Mouse (Mus musculus) heart, embryonic 11.5 days (tissue): ENCODE data around the gene Mansc4. TPM values are rescaled to one million over a fixed set of nuclear protein-coding genes. Genes with fewer than 3 reads are reported as not detected.

Experiments used
- ATAC-seq: fragments of 200-750 bp; cut with Nextera tagmentation; replicated peaks from 2 replicates; pipeline ENCODE4 v1.8.0; 2017; ENCODE audit warnings: moderate library complexity; ENCODE audit not compliant: insufficient number of reproducible peaks, low FRiP score, low TSS enrichment
- H3K27ac ChIP-seq: fragments of 300-500 bp; sonication (generic); 2 replicates; pipeline ENCODE4 v1.5.1; 2014; ENCODE audit warnings: mild to moderate bottlenecking, low read depth, low read length
- H3K27me3 ChIP-seq: fragments of 300-500 bp; sonication (generic); 2 replicates; pipeline ENCODE4 v1.6.1; 2014; ENCODE audit warnings: mild to moderate bottlenecking, low read length, mixed read lengths; ENCODE audit not compliant: control insufficient read depth, insufficient read depth
- H3K36me3 ChIP-seq: fragments of 300-500 bp; sonication (generic); 2 replicates; pipeline ENCODE4 v1.6.1; 2014; ENCODE audit warnings: mild to moderate bottlenecking, low read length, moderate library complexity, mixed read lengths; ENCODE audit not compliant: control insufficient read depth, insufficient read depth
- H3K4me1 ChIP-seq: fragments of 300-500 bp; sonication (generic); 2 replicates; pipeline ENCODE4 v1.6.1; 2014; ENCODE audit warnings: low read length; ENCODE audit not compliant: control insufficient read depth, insufficient read depth
- H3K4me2 ChIP-seq: fragments of 300-500 bp; sonication (generic); 2 replicates; pipeline ENCODE4 v1.6.1; 2014; ENCODE audit warnings: mild to moderate bottlenecking, moderate library complexity
- H3K4me3 ChIP-seq: fragments of 300-500 bp; sonication (generic); 2 replicates; pipeline ENCODE4 v1.5.1; 2014; ENCODE audit warnings: low read depth, low read length
- H3K9ac ChIP-seq: fragments of 300-500 bp; sonication (generic); 2 replicates; pipeline ENCODE4 v1.6.1; 2014; ENCODE audit warnings: mild to moderate bottlenecking, low read depth, low read length, moderate library complexity
- H3K9me3 ChIP-seq: fragments of 300-500 bp; sonication (generic); replicated peaks from 2 replicates; pipeline ENCODE4 v1.6.1; 2016; ENCODE audit warnings: low read length; ENCODE audit not compliant: control insufficient read depth
- WGBS: fragments of 180-500 bp; shearing (Covaris S2); extraction: QIAGEN DNeasy Blood & Tissue Kit; methylation state at CpG from one replicate; pipeline ENCODE4 v1.1.7; 2014; ENCODE audit not compliant: insufficient replicate concordance; 5-methylcytosine and 5-hydroxymethylcytosine counted together
- polyA plus RNA-seq: library from polyadenylated mRNA; unstranded; fragments of >200 nt; fragmentation: Nextera tagmentation; extraction: Ambion mirVana; gene quantifications from 2 replicates; pipeline ENCODE4 v1.2.1, GENCODE M21; 2014

Mansc4 gene
- polyA plus RNA-seq, result 0.37 and 0.59 TPM in 2 replicates

DNA sequence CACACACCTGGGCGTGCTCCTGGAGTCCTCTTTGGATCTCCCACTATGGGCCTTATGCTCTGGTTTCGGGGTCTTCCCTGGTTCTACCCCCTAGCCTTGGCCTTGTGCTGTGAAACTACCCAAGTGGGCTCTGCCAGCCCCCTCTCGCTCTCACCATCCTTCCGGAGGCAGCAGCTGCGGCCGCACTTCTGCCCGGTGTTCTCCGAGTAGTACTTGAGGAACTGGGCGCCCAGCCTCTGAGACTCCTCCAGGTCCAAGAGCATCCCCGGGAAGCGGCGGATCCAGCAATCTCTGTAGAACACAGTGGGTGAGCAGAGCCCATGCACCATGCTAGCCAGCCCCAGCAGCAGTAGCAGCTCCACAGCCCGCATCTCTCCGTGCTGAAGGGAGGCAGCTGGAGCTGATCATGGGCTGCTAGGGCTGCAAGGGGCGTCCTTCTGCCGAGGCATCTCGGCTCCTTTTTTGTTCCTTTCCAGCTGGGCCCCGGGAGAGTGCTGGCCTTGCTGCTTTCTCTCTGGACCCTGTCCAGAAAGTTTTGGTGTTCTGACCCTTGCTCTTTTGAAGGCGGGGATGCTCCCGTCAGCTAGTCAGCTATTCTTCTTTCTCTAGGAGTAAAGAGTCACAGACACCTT, at the start of gene Mansc4:
Gene Mansc4, minus strand, starts transcription at position 439 of the 632 bp plus-strand sequence.
- H3K4me3 ChIP-seq, result peak within 1 kb of the TSS; percentile 34

DNA sequence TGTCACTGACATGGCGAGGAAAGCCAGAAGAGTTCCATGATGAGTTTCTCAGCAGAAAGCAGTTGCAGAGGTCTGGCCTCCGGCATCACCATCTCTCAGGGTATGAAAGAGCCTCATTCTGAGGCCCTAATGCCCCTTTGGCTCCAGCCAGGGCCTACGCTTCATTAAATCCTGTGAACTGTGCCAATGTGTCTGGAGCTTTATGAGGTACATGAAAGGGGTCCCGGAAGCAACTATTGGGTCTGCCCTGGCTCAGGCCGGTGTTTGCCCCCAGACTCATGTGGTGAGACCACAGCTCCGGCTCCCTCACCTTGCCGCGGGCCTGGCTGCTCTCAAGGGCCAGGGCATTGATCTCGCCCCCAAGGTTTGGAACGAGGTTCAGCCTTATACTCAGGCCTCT, 40.4 kb upstream of the Mansc4 start:
- Histone ChIP-seq H3K9me3 (no peaks in the 10 kb centered on the region), H3K4me1 (no peaks in the 10 kb centered on the region), H3K27me3 (no peaks in the 10 kb centered on the region), H3K4me3 (no peak overlapping the region), H3K36me3 (no peaks in the 10 kb centered on the region), H3K9ac (no peak overlapping the region), H3K27ac (no peak overlapping the region), H3K4me2 (no peak overlapping the region)
- ATAC-seq, result no peak
- WGBS, result 89% methylated on average over 10 of the region's 10 CpGs

More for the DNA sequence above, at the start of gene Mansc4:
- ATAC-seq, result no peak
- 9% methylated on average over 20 of the region's 20 CpGs for WGBS
- Histone ChIP-seq H3K9me3 (no peaks in the 10 kb centered on the region), H3K4me2 (peak within 1 kb of the TSS; percentile 65), H3K27ac (no peak within 1 kb of the TSS), H3K27me3 (peaks cover 6% of the 10 kb centered on the region; the same call in 1 of the 2 replicates), H3K4me1 (peaks cover 6% of the 10 kb centered on the region; the same call in 1 of the 2 replicates), H3K36me3 (no peaks in the 10 kb centered on the region), H3K9ac (0 out of 2 replicates have a peak within 1 kb of the TSS, but pooled peaks have one; percentile 46)

DNA sequence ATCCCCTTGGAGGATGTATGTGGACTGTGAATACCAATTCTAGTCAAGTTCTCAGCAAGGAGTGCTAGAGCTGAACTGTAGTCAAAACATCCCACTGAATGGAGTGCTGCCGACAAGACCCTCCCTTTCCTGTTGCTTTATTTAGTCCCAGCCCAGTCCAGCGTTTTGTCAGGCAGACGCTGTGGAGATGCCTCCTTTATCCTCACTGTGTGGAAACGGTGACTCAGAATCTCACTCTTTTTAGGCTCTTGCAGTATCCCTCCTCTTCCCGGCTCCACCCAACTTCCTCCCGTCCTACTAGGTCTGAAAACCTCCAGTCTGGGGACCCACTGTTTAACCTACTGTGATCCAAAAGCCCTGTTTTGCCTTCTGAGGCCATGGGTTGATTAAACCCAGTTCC, 34.5 kb upstream of the Mansc4 start:
- ATAC-seq, result 0 out of 2 replicates have a peak, but pooled peaks have one; percentile 7
- no peaks in the 10 kb centered on the region for H3K27me3 ChIP-seq
- no peaks in the 10 kb centered on the region for H3K9me3 ChIP-seq
- H3K4me1 ChIP-seq, result no peaks in the 10 kb centered on the region; the same call in 1 of the 2 replicates
- no peak overlapping the region for H3K4me3 ChIP-seq
- 20% methylated on average over 6 of the region's 6 CpGs for WGBS
- H3K9ac ChIP-seq, result no peak overlapping the region
- no peak overlapping the region for H3K4me2 ChIP-seq
- H3K27ac ChIP-seq, result no peak overlapping the region; the same call in 1 of the 2 replicates
- no peaks in the 10 kb centered on the region for H3K36me3 ChIP-seq

DNA sequence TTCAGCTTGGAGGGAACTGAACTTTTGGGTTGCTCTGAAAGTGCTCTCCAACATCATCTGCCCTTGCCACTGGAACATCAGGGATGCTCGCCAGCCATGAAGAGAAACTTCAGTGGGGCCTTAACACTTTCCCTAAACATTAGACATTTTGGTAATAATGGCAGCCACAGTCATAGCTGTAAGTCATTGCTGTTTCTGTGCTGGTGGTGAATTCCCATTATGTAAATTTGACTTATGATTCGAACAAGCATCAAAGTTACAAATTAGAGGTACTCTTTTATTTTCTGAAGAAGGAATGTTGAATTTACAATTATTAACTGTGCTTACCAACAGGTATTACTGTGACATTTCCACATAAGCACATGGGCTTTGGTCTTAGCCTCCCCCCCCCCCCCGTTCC, 31.4 kb upstream of the Mansc4 start:
- no peaks in the 10 kb centered on the region for H3K36me3 ChIP-seq
- H3K4me2 ChIP-seq, result no peak overlapping the region
- H3K27me3 ChIP-seq, result no peaks in the 10 kb centered on the region
- H3K27ac ChIP-seq, result no peak overlapping the region
- no peak overlapping the region for H3K9ac ChIP-seq
- WGBS, result 73% methylated on average over 3 of the region's 3 CpGs
- no peak overlapping the region for H3K4me3 ChIP-seq
- no peaks in the 10 kb centered on the region; the same call in 1 of the 2 replicates for H3K4me1 ChIP-seq
- no peaks in the 10 kb centered on the region for H3K9me3 ChIP-seq
- ATAC-seq, result no peak

DNA sequence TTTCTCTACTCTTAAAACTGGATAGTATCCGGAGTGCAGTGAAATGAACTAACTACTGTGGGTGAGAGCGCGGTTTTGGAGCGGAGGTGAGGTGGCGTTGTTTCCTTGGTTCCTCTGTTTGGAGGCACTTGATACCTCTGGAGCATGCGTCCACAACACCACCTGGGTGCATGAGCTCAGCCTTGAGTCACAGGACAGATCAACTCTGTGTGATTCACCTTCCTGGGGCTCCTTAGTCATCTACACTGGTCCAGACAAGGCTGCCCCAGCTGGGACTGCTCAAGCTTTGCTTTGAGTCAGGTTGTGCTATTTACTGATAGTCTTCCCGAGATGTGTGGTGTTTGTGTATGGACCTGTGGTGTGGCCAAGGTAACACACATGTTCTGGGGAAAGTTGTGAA, 30.9 kb upstream of the Mansc4 start:
- Histone ChIP-seq H3K27ac (no peak overlapping the region), H3K27me3 (no peaks in the 10 kb centered on the region), H3K9ac (no peak overlapping the region), H3K9me3 (no peaks in the 10 kb centered on the region), H3K36me3 (no peaks in the 10 kb centered on the region), H3K4me3 (no peak overlapping the region), H3K4me2 (no peak overlapping the region), H3K4me1 (no peaks in the 10 kb centered on the region; the same call in 1 of the 2 replicates)
- 83% methylated on average over 7 of the region's 7 CpGs for WGBS
- no peak for ATAC-seq

DNA sequence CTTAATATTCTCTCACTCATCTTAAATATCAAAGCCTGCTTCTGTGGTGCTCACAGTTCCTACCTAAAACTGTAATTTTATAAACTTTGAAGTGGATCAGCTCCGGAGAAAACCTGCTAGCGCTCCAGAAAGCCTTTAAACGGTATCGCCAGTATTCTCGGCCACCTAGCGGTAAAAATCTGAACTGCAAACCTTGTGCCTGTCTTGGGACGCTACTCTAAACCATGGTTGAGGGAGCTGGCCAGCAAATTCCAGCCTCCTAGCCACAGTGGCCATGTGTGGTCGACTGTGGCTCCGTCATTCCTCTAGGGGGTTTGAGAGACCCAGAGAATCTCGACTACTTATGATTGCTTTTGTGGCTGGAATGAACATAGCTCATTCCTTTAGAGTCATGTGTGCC, 29.7 kb upstream of the Mansc4 start:
- Histone ChIP-seq H3K27me3 (no peaks in the 10 kb centered on the region), H3K4me1 (no peaks in the 10 kb centered on the region; the same call in 1 of the 2 replicates), H3K9ac (no peak overlapping the region), H3K27ac (no peak overlapping the region), H3K9me3 (no peaks in the 10 kb centered on the region), H3K4me3 (no peak overlapping the region), H3K36me3 (no peaks in the 10 kb centered on the region), H3K4me2 (no peak overlapping the region)
- ATAC-seq, result no peak
- whole genome bisulfite sequencing, result 7% methylated on average over 10 of the region's 10 CpGs

DNA sequence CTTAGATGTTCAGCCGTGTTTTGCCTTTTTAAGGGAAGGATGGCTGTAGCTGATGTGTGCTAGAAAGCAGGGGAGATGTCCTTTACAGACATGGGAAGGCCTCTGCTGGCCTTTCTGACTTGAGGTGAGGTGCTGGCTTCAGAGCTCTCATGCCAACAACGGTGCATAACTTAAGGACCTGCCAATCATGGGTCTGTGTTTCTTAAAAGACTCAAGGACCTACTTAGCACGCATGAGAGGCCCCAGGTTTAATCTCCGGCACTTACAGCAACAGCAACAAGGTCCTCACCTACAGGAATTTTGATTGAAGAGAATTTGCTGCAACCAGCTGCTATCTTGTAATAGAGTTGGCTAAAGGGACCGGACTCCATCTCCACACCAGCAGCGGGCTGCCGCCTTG, 22.5 kb upstream of the Mansc4 start:
- no peak for ATAC-seq
- Histone ChIP-seq H3K9me3 (no peaks in the 10 kb centered on the region), H3K4me2 (no peak overlapping the region), H3K36me3 (peaks cover 5% of the 10 kb centered on the region; the same call in 1 of the 2 replicates), H3K27ac (no peak overlapping the region), H3K9ac (no peak overlapping the region), H3K27me3 (no peaks in the 10 kb centered on the region), H3K4me1 (peaks cover 9% of the 10 kb centered on the region), H3K4me3 (no peak overlapping the region)
- 57% methylated on average over 7 of the region's 7 CpGs for WGBS

DNA sequence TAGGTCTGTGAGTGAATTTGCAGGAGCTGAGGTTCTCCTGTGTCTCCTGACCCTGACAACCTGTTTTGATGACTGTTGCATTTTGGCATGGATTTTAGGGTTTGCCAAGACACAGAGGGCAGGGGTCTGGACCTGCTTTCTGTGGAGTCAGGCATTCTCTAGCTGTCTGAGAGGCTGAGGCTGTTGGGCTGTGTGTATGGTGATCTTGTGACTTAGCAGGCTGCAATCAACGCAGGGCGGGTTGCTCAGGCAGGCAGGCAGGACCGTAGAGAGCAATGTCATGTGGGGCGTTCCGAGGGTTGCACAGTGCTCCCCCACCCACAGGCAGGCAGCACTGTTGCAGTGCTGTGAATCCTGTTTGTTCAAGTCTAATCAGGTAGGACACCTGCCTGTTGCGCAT, 19.9 kb upstream of the Mansc4 start:
- no peak for ATAC-seq
- Histone ChIP-seq H3K4me2 (no peak overlapping the region), H3K27ac (no peak overlapping the region), H3K4me3 (no peak overlapping the region), H3K27me3 (no peaks in the 10 kb centered on the region), H3K9me3 (no peaks in the 10 kb centered on the region), H3K36me3 (peaks cover 5% of the 10 kb centered on the region; the same call in 1 of the 2 replicates), H3K9ac (no peak overlapping the region), H3K4me1 (peaks cover 9% of the 10 kb centered on the region)
- 87% methylated on average over 6 of the region's 6 CpGs for WGBS

DNA sequence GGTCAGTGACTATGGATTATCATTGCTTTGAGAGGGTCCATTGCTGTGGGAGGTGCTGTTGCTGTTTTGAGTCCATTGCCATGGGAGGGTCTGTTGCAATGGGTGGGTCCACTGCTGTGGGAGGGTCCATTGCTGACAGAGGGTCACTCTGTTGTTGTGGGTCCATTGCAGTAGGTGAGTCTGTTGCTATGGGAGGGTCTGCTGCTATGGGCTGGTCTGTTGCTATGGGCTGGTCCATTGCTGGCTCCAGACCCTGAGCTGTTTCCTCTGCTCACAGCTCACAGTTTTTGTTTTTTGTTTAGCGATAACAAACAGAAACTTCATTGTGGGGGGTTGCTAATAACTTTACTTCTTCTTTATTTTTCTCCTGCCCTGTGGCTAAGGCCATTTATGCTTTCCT, 18.7 kb upstream of the Mansc4 start:
- Histone ChIP-seq H3K4me1 (peaks cover 14% of the 10 kb centered on the region), H3K9me3 (no peaks in the 10 kb centered on the region), H3K4me3 (no peak overlapping the region), H3K27ac (no peak overlapping the region), H3K9ac (no peak overlapping the region), H3K36me3 (peaks cover 5% of the 10 kb centered on the region; the same call in 1 of the 2 replicates), H3K4me2 (no peak overlapping the region), H3K27me3 (no peaks in the 10 kb centered on the region)
- no peak for ATAC-seq
- WGBS, result 86% methylated on average over 1 of the region's 1 CpGs
